Mouse (Mus musculus): ENCODE results near the gene Laptm5.

The Laptm5 gene

DNA sequence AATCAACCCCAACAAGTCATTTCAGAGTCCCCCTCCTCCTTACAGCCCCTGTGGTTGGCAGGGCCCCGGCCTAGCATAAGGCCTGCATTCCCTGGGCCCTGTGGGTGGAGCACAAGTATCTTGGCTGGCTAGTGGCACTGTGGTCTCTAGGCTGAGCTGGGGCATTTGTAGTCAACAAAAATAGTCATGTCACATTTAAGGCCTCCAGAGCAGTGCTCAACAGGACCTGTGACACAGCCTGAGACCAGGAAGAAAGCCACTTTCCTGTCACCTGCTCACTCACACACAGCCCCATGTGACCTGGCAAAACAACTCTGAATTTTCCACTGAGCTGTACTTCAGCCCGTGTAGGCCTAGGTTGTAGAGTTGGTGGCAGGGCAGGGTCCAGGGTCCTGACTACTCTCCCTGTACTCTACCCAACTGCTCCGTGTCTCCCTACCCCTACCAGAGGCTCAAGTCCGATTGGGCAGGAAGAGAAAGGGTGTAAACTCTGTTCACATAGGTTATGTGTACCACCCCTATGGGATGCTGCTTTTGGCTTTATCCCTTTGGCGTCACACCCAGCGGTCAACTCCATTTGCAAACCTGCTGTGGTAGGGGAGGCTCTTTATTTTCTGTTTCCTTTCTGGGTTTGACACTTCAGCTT, 13.0 kb upstream of the Laptm5 start:
- DNase-seq (ENCODE audit: low spot score), result no peak

DNA sequence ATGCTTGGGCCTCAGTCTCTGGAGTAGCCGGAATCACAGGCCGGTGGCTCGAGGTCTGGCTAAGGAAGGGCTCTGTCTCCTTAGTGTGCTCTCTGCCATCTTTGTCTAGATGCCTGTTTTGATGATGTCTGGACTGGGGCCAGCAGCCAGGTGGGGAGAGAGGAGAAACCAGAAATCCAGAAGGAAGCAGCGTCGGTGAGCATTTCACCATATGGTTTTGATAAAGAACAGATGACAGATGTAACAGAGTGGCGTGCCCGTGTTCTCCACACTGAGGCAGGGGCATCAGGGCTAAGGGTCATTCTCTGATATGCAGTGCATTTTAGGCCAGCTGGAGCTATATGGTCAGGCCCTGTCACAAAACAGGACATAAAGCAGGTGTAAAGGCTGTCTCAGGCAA, 12.2 kb upstream of the Laptm5 start:
- DNase-seq (ENCODE audit: low spot score), result no peak

DNA sequence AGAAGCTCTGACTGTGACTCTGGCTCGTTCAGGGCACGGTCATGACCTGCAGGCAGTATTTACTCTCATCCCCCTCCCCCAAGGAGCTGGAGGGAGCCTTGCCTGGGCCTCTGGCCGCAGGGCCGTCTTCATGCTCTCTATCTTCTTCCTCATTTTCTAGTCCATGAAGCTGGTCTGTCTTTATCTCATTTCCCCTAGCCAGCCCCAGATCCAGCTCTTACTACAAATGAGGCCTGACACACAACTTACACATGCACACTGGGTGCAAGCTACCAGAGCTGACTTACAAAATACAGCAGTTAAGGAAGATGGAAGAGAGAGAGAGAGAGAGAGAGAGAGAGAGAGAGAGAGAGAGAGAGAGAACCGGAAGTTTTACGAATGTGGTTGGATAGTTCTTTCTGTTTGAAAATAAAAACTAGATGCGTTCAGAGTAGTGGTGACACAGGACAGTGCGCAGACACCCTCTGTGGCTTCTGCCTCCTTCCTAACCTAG, 10.6 kb upstream of the Laptm5 start:
- DNase-seq (ENCODE audit: low spot score), result no peak

DNA sequence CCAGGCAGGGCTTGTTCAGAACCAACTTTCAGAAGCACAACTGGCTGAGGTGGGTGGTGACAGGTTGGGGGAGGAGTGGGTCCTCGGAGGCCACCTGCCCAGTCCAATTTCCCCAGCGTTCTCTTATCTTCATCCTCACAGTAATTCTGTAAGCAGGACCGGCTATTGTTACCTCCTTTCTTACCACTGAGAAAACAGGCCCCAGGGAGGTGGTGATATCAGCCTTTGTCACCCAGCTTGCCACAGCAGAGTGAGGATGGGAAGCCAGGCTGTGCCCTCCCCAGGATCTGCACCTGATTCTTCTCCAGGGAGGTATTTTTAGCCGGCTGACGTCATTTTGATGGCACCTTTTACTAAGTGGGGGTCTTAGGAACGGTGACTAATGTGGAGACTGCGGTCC, 7.9 kb upstream of the Laptm5 start:
- DNase-seq (ENCODE audit: low spot score), result no peak

DNA sequence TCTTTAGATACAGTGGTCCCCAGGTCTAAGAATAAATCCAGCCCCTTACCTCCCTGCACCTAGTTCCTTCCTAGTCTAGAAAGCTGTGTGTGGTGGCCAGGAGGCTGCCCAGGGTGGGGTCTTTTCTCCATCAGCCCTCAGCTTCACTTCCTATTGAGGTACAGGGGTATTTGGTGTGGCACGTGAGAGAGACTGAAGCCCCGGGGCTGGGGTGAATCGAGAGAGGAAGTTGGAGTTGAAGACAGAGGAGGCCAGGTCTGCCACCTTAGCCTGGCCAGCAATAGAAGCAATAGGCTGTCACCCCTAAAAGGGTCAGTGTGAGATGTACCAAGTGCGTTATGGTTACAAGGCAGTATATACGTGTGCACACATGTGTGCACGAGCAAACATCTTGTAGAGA, 7.0 kb upstream of the Laptm5 start:
- no peak for DNase-seq (ENCODE audit: low spot score)

DNA sequence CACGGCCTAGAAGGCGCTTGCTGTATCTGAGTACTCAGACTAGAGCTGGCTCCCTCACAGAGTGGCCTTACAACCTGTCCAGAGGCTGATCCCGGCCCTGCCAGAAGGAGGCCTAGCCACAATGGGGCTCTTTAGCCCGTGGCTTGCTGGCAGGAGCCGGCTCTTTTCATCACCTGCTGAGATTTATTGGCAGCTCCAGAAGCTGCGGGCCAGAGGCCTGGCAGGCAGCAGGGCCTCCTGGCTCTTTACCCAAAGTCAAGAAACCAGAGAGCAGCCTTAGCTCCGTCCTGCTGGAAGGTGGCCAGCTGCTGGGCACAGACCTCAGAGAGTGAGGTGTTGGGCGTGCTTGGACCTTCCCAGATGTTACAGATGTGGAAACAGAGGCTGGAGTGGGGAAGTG, 6.6 kb upstream of the Laptm5 start:
- DNase-seq (ENCODE audit: low spot score), result peak; percentile 62

DNA sequence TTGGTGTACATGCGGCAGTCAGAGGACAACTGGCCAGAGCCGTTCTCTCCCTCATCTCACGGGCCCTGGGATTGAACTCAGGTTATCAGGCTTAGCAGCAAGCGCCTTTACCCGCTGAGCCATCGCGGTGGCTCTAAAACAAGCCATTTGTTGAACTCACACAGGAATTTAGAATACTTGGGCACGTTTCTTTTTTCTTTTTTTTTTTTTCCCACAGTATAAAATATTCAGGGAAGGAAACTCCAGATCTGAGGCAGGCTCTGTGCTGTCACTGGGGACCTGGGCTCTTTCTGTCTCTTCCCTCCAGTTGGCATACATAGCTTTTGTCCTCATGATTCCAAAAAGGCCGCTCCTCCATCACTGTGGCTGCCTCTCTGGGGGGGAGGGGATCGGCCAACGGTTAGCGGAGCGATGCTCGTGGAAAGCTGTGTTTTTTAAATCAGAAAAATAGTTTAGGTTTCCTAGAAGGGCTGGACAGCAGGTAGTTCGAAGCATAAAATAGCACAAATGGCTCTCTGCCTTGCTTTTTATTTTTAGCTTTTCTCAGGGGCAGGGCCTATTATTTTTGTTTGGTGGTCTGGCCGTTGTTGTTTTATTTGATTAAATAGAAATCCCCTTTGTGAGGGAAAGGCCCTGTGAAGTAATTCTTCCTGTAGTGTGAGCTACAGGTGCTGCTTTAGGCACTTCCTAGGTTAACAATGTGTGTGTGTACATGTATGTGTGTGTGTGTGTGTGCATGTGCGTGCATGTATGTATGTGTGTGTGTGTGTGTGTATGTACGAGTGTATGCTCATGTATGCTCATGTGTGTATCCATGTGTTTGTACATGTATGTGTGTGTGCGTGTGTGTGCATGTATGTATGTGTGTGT, 5.5 kb upstream of the Laptm5 start:
- DNase-seq (ENCODE audit: low spot score), result no peak

DNA sequence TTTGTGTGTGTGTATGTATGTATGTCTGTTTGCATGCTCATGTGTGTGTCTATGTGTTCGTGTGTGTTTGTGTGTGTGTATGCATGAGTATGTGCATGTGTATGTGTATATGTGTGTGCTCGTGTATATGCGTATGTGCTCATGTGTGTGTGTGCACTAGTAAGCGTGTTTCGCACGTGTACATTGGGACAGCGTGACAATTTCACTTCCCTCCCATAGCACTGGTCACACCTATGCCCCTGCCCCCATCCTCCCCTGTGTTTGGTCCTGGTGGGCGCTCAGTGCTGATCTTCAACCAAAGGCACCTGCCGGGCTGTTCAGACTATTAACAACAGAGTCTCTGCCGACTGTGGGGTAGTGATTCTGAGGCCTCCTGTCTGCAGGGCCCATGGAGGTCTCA, 4.8 kb upstream of the Laptm5 start:
- DNase-seq (ENCODE audit: low spot score), result no peak

DNA sequence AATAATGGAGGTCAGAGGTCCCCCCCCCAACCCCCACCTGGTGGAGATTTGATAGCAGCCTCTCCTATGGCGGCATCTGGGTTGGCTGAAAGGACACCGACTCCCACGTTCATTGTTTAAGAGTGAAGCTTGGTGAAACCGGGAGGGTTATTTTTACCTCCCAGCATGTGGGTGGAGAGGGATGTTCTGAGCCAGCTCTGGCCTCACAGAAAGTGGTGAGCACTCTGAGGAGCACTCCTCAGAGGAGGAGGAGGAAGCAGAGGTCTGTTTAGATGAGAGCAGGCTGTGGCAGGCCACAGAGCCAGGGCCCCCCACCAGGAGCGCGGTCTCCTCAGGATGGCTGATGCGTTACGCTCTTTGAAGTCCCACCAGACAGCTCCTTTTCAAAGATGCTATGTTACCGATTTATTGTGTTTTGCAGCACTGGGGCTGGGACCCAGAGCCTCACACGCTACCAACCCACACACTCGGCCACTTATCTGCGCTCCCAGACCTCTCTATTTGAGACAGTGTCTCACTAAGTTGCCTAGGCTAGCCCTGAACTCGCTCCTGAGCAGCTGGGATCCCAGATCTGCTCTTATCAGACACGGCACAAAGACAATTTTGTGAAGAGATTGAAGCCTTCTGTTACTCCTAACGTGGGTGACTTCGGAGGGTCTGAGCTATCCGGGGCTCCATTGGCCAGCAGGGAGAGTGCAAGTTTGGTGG, 3.6 kb upstream of the Laptm5 start:
- no peak for DNase-seq (ENCODE audit: low spot score)

DNA sequence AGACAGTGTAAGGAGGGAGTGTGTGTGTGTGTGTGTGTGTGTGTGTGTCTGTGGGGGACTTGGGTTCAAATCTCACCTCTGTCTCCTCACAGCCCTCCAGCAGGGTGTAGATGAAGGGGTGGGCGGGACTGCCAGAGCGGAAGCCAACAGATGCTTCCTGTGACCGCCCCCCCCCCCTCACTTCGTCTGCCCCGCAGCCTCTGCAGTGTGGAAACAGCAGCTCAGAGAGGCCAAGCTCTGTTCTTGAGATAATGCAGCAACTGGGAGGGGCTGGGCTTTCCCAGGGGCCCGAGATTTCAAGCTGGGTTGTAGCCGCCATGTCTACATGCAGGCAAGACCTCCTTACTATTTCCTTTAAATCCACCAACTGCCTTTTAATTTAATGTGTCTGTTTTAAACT, 2.3 kb upstream of the Laptm5 start:
- no peak for DNase-seq (ENCODE audit: low spot score)

DNA sequence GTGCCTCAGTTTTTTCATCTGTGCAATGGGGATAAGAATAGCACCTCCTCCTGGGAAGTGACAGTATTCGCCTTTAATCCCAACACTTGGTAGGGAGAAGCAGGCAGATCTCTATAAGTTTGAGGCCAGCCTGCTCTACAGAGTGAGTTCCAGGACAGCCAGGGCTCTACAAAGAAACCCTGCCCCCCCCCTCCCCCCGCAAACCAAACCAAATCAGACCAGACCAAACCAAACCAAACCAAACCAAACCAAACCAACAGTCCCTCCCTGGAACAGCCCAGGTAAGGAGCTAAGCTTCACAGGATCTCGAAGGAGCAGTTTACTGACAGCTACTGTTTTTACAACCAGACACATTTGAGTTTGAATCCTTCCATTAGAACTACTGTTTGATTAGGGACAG, 299 bp upstream of the Laptm5 start:
- no peak for DNase-seq (ENCODE audit: low spot score)

DNA sequence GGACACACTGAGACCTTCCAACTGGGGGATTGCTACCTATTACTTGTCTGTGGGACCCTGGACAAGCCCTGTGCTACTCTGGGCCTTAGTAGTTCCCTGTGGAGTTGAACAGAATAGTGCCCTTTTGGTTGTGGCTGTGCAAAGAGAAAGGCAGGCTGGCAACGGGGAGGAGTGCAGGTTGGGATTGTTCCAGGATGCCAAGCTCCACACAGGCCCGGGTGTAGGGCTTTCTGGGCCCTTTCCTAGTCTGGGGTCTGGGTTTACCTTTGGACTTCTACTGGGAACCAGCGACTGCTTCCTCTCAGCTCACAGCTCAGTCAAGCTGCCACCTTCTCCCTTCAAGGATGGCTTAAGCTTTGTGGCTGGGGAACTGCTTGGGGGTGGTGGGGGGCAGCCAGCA, 586 bp downstream of the Laptm5 start:
- no peak for DNase-seq (ENCODE audit: low spot score)

DNA sequence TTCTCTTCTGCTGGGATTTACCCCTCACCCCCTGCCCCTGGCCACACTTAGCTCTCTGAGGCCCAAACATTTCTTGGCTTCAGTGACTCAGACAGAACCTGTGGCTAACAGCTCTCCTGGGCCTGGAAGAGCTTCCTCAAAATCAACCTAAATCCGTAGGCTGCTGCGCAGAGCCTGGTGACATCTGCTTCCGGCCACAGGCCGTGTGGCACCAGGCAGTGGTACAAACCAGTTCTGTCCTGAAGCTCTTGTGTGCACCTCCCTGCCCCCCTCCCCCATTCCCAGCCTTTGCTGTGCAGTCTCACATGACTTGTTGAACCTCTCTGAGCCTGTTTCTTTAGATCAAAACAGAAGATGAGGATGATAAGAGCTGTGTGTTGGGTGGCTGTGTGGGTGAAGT, 1.1 kb downstream of the Laptm5 start:
- DNase-seq (ENCODE audit: low spot score), result no peak

DNA sequence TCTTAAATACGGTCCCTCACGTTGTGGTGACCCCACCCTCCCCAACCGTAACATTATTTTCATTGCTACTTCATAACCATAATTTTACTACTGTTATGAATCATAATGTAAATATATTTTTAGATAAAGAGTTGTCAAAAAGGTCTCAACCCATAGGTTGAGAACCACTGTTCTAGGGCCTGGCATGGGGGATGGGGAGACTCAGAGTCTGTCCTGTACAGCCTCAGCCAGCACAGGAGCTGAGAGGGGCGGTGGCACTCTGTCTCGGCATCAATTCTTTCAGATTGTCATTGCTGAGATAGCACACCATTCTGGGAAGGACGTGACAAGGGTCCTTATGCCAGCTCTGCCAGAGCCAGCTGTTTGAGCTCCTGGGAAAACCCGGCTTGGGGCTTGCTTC, 1.6 kb downstream of the Laptm5 start:
- DNase-seq (ENCODE audit: low spot score), result no peak

DNA sequence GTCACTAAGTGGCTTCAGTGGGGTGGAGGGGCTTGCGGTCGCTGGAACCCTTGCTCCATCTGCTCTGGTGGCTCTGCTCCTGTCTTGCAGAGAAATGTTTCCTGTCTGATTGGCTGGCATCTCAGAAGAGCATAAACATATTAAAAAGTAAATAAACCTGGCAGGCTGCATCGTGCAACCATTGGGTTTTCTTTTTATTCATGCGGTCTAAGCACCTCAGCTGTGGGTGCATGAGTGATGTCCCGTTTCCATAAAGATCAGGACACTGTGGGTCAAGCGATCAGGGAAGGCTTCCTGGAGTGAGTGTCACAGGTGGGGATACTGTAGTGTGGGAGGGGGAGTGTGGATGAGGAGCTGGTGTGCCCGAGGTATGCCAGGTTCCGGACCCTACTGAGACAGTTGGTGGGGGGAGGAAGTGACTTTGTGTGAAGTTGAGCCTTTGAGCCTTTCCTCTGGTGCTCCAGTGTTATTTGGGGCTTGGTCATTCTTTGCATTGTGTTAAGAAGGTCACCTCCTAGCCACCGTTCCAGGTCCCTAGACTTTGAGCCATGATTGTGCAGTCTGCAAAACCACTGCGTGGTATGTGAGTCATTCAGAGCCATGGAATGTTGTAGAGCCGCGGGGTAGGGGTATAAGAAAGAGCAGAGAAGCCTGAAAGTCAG, 2.2 kb downstream of the Laptm5 start:
- no peak for DNase-seq (ENCODE audit: low spot score)

DNA sequence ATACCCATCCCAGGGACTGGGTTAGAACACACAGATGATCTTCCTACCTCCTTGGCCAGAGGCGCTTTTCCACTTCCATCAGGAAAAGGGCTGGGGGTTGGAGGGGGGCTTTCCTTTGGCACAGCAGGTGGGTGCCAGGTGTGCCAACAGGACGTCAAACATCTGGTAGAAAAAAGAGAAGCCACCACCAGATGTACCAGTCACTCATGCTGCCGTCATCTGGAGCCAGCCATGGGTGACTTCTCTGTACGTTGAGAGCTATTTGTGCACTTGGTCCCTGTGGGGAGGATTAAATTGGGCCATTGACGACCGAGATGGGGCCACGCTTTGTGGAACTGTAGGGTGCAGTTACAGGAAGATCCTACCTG, 2.7 kb downstream of the Laptm5 start:
- no peak for DNase-seq (ENCODE audit: low spot score)

DNA sequence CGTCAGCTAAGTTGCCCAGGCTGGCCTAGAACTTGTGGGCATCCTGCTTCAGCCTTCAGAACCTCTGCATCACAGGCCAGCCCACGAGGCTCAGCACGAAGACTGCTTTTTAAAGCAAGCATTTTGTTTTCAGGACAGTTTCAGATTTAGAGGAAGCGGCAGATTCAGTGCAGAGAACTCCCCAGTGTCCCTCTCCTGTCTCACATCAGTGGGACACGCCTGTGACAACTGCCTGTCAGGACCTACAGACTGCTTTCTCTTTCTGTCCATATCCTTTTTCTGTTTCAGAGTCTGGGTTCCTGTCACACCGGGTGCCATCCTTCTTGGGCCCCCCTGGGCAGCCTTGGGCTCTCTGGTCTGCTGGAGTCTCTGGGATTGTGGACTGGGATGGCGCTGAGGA, 3.7 kb downstream of the Laptm5 start:
- no peak for DNase-seq (ENCODE audit: low spot score)

DNA sequence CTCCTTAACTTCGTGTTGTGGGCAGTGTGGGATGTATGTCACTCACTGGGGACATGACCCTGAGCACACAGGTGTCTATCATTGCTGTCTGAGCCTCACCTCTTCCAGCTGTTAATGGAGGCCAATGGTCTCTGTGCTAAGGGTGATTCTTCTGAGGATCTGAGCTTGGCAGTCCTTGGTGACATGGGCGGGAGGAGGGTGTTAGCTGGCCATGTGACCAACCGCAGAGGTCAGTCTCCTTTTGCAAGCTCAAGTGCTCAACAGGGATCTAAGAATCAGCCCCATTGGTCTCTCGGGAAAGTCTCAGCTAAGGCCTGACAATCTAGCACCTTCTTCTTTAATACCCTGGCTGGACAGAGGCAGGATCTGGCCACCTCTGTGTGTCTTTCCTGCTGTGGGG, 4.6 kb downstream of the Laptm5 start:
- no peak for DNase-seq (ENCODE audit: low spot score)

DNA sequence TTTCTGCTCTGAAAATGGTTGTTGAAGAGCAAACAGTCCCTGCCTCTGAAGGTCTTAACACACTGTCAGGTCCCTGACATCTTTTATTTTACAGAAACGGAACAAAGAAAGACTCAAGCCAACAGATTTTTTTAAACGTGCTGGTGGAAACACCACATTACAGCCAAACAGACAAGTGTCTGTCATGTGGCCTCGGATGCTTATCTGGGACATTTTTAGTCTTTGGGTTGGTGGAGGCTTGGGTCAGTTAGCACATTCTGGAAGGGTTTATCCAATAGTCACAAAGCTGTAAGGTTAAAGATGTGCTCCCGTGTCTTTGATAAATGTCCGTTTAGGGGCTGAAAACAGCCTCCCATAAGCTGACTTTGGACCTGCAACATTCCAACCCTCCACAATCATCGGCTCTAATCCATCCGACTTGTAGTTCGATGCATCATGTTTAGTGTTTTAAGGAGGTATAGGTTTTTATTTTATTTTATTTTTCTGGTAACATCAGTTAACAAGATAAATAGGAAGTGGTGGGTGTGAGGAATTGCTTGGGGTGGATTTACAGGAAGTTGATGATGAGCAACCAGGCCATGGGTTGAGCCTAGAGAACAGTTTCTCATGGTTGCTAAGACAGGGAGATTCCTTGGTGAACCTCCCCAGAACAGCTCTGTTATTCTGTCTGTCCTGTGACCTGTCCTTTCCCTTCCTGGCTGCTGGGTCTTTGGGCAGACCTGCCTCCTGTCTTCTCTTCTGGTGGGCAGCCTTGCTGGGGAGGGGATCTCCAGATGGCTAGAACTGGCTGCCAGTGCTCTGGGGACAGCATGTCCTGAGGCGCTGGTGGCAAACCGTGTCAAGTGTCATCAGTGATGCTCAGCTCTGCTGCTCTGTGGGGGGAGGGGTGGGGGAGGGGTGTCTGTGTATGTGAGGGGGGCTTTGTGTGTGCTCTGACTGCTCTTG, 6.2 kb downstream of the Laptm5 start:
- no peak for DNase-seq (ENCODE audit: low spot score)

DNA sequence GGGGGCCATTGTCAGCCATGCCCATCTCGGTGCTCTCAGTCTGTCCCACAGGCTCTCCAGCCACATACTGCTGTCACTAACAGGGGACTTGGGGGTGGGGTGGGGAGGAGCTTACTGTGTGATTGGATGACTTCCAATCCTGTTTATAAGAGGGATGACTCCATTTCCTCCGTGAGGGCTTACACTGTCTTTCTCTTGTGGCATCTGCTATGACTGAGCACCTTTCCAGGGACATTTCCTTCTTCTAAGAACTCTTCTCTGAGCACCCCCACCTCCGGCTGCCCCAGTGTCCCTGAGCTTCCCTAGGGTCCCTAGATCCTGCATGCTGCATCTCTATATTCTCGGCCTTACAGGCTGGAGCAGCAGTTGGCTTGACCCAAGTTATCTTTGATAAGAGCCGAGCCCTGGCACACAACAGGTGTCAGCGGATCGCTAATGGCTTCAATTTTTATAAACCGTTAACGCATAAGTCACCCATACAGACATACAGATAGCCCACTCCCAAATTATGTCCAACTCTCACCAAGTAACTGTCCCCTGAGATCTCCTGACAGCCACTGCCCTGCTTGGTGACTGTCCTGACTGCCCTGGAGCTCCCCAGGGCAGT, 6.9 kb downstream of the Laptm5 start:
- no peak for DNase-seq (ENCODE audit: low spot score)

All from ovary, postnatal 14 days (tissue).